Mouse (Mus musculus) embryonic facial prominence, embryonic 12.5 days (tissue): ENCODE data around the gene Dync1li1. TPM values are rescaled to one million over a fixed set of nuclear protein-coding genes. Genes with fewer than 3 reads are reported as not detected.
"Not testable (repeated sequence)": the region's sequence is repeated elsewhere in the genome, so short reads cannot be mapped to it uniquely, and the experiment has no call there.

ENCODE experiments used
- ATAC-seq: fragments of 200-750 bp; cut with Nextera tagmentation; 2 replicates; pipeline ENCODE4 v1.8.0; 2017; ENCODE audit not compliant: insufficient number of reproducible peaks, insufficient read depth, low FRiP score, low TSS enrichment
- H3K27ac ChIP-seq: fragments of 300-500 bp; sonication (generic); 2 replicates; pipeline ENCODE4 v1.5.1; 2016; ENCODE audit warnings: mild to moderate bottlenecking
- H3K27me3 ChIP-seq: fragments of 300-500 bp; sonication (generic); 2 replicates; pipeline ENCODE4 v1.6.1; 2016; ENCODE audit warnings: mild to moderate bottlenecking, moderate library complexity
- H3K36me3 ChIP-seq: fragments of 300-500 bp; sonication (generic); 2 replicates; pipeline ENCODE4 v1.6.1; 2016; ENCODE audit warnings: mild to moderate bottlenecking
- H3K4me1 ChIP-seq: fragments of 300-500 bp; sonication (generic); 2 replicates; pipeline ENCODE4 v1.6.1; 2016
- H3K4me2 ChIP-seq: fragments of 300-500 bp; sonication (generic); replicated peaks from 2 replicates; pipeline ENCODE4 v1.6.1; 2016; ENCODE audit warnings: mild to moderate bottlenecking, moderate library complexity
- H3K4me3 ChIP-seq: fragments of 300-500 bp; sonication (generic); 2 replicates; pipeline ENCODE4 v1.5.1; 2016; ENCODE audit warnings: mild to moderate bottlenecking
- H3K9ac ChIP-seq: fragments of 300-500 bp; sonication (generic); 2 replicates; pipeline ENCODE4 v1.6.1; 2016; ENCODE audit warnings: mild to moderate bottlenecking, moderate library complexity
- H3K9me3 ChIP-seq: fragments of 300-500 bp; sonication (generic); 2 replicates; pipeline ENCODE4 v1.6.1; 2016; ENCODE audit warnings: mild to moderate bottlenecking, moderate library complexity
- WGBS: fragments of 180-500 bp; shearing (Covaris S2); methylation state at CpG from one replicate; pipeline ENCODE4 v1.1.7; 2016; 5-methylcytosine and 5-hydroxymethylcytosine counted together
- polyA plus RNA-seq: library from polyadenylated mRNA; unstranded; fragments of >200 nt; fragmentation: Nextera tagmentation; extraction: Ambion mirVana; gene quantifications from 2 replicates; pipeline ENCODE4 v1.2.1, GENCODE M21; 2016

The Dync1li1 gene
- polyA plus RNA-seq, 1 experiment from 2014 or later = 77.9 TPM

GRCm38 (mm10) chr9:114701031-114701430 lies 12.4 kb downstream of the Dync1li1 start:
- no peak for ATAC-seq
- H3K36me3 ChIP-seq = peaks cover 26% of the 10 kb centered on the region
- no peaks in the 10 kb centered on the region for H3K9me3 ChIP-seq
- H3K27me3 ChIP-seq = no peaks in the 10 kb centered on the region
- WGBS = 90% methylated on average over 2 of the region's 2 CpGs
- no peak overlapping the region for H3K9ac ChIP-seq
- H3K4me1 ChIP-seq = no peaks in the 10 kb centered on the region
- no peak overlapping the region for H3K4me2 ChIP-seq
- no peak overlapping the region for H3K4me3 ChIP-seq
- H3K27ac ChIP-seq = no peak overlapping the region

- ATAC-seq = no peak
- Histone ChIP-seq H3K27ac (no peak overlapping the region), H3K27me3 (no peaks in the 10 kb centered on the region), H3K4me2 (no peak overlapping the region), H3K36me3 (peaks cover 33% of the 10 kb centered on the region), H3K4me1 (no peaks in the 10 kb centered on the region), H3K4me3 (no peak overlapping the region), H3K9me3 (no peaks in the 10 kb centered on the region), H3K9ac (no peak overlapping the region)
- 89% methylated on average over 4 of the region's 4 CpGs for WGBS
These were observed 13.3 kb downstream of the Dync1li1 start for GRCm38 (mm10) chr9:114701921-114702320.

- H3K9me3 ChIP-seq = no peaks in the 10 kb centered on the region
- H3K27ac ChIP-seq = no peak overlapping the region
- no peak overlapping the region for H3K9ac ChIP-seq
- H3K4me3 ChIP-seq = no peak overlapping the region
- no peak for ATAC-seq
- H3K4me2 ChIP-seq = no peak overlapping the region
- H3K27me3 ChIP-seq = no peaks in the 10 kb centered on the region
- no peaks in the 10 kb centered on the region for H3K4me1 ChIP-seq
- 95% methylated on average over 4 of the region's 4 CpGs for WGBS
- H3K36me3 ChIP-seq = peaks cover 63% of the 10 kb centered on the region
These were observed 19.2 kb downstream of the Dync1li1 start for GRCm38 (mm10) chr9:114707805-114708204.

GRCm38 (mm10) chr9:114710345-114710744 lies 21.8 kb downstream of the Dync1li1 start:
- no peak for ATAC-seq
- WGBS = 76% methylated on average over 7 of the region's 7 CpGs

GRCm38 (mm10) chr9:114713481-114713880 lies 24.9 kb downstream of the Dync1li1 start:
- no peak overlapping the region for H3K9ac ChIP-seq
- 95% methylated on average over 7 of the region's 7 CpGs for WGBS
- no peak for ATAC-seq

More at GRCm38 (mm10) chr9:114710345-114710744, 21.8 kb downstream of the Dync1li1 start:
- Histone ChIP-seq H3K4me2 (no peak overlapping the region), H3K36me3 (peaks cover 79% of the 10 kb centered on the region), H3K4me1 (no peaks in the 10 kb centered on the region), H3K27ac (no peak overlapping the region), H3K4me3 (no peak overlapping the region), H3K9me3 (no peaks in the 10 kb centered on the region), H3K27me3 (no peaks in the 10 kb centered on the region), H3K9ac (no peak overlapping the region)

GRCm38 (mm10) chr9:114716677-114717331 lies 28.2 kb downstream of the Dync1li1 start:
- Histone ChIP-seq H3K27me3 (no peaks in the 10 kb centered on the region), H3K36me3 (peaks cover 91% of the 10 kb centered on the region), H3K4me2 (no peak overlapping the region), H3K27ac (no peak overlapping the region), H3K4me3 (no peak overlapping the region), H3K9ac (no peak overlapping the region), H3K4me1 (no peaks in the 10 kb centered on the region), H3K9me3 (no peaks in the 10 kb centered on the region)
- ATAC-seq = 0 out of 2 replicates have a peak, but pooled peaks have one; percentile 28
- 48% methylated on average over 18 of the region's 18 CpGs for WGBS

More at GRCm38 (mm10) chr9:114713481-114713880, 24.9 kb downstream of the Dync1li1 start:
- H3K4me3 ChIP-seq = no peak overlapping the region
- H3K27ac ChIP-seq = no peak overlapping the region
- no peaks in the 10 kb centered on the region for H3K9me3 ChIP-seq
- peaks cover 77% of the 10 kb centered on the region for H3K36me3 ChIP-seq
- H3K4me2 ChIP-seq = no peak overlapping the region
- H3K27me3 ChIP-seq = no peaks in the 10 kb centered on the region
- H3K4me1 ChIP-seq = no peaks in the 10 kb centered on the region

- H3K36me3 ChIP-seq = peaks cover 30% of the 10 kb centered on the region
- no peak overlapping the region for H3K9ac ChIP-seq
- 3% methylated on average over 3 of the region's 3 CpGs for WGBS
These were observed 38.7 kb downstream of the Dync1li1 start for GRCm38 (mm10) chr9:114727315-114727714.

GRCm38 (mm10) chr9:114728432-114728831 lies 39.8 kb downstream of the Dync1li1 start:
- not testable (repeated sequence) for H3K4me3 ChIP-seq, H3K27me3 ChIP-seq, H3K4me2 ChIP-seq, ATAC-seq, H3K9ac ChIP-seq, H3K27ac ChIP-seq, H3K9me3 ChIP-seq
- 45% methylated on average over 2 of the region's 2 CpGs for WGBS
- Histone ChIP-seq H3K36me3 (peaks cover 20% of the 10 kb centered on the region), H3K4me1 (peaks cover 13% of the 10 kb centered on the region)

More at GRCm38 (mm10) chr9:114727315-114727714, 38.7 kb downstream of the Dync1li1 start:
- Histone ChIP-seq H3K4me1 (peaks cover 7% of the 10 kb centered on the region), H3K4me2 (no peak overlapping the region), H3K9me3 (no peaks in the 10 kb centered on the region), H3K27ac (no peak overlapping the region), H3K4me3 (no peak overlapping the region), H3K27me3 (no peaks in the 10 kb centered on the region)
- no peak for ATAC-seq

- Histone ChIP-seq H3K27me3 (no peaks in the 10 kb centered on the region), H3K9me3 (no peaks in the 10 kb centered on the region), H3K27ac (no peak overlapping the region), H3K36me3 (peaks cover 5% of the 10 kb centered on the region; the same call in 1 of the 2 replicates), H3K9ac (no peak overlapping the region), H3K4me3 (no peak overlapping the region), H3K4me2 (peak overlapping the region; percentile 63), H3K4me1 (peaks cover 13% of the 10 kb centered on the region)
- WGBS = 44% methylated on average over 24 of the region's 30 CpGs
- no peak for ATAC-seq
These were observed 41.6 kb downstream of the Dync1li1 start for GRCm38 (mm10) chr9:114729911-114730805.

- Histone ChIP-seq H3K4me1 (peaks cover 13% of the 10 kb centered on the region), H3K27ac (peak within 1 kb of the TSS; percentile 81), H3K9ac (peak within 1 kb of the TSS; percentile 85), H3K4me2 (peak within 1 kb of the TSS; percentile 63), H3K36me3 (no peaks in the 10 kb centered on the region), H3K4me3 (peak within 1 kb of the TSS; percentile 83), H3K9me3 (no peaks in the 10 kb centered on the region), H3K27me3 (no peaks in the 10 kb centered on the region)
- WGBS = under 1% methylated on average over 50 of the region's 53 CpGs
- peak; percentile 90 for ATAC-seq
These were observed 42.6 kb downstream of the Dync1li1 start, which contains the start of gene Cmtm6 for GRCm38 (mm10) chr9:114731011-114731755. Gene Cmtm6, plus strand, starts transcription at chr9:114731116.
